Mouse (Mus musculus): ENCODE measurements around the gene Adrb1. TPM values are rescaled to one million over a fixed set of nuclear protein-coding genes. Genes with fewer than 3 reads are reported as not detected.
A peak's percentile ranks its signal among the peaks of the same experiment; 100 is the strongest.

Adrb1 gene
- polyA plus RNA-seq, 1 experiment, result 0.60 TPM

- H3ac ChIP-seq (ENCODE audit: control insufficient read depth, insufficient read length), result no peak overlapping the region
- H3K36me3 ChIP-seq (ENCODE audit: control insufficient read depth, insufficient read depth), result no peaks in the 10 kb centered on the region
- TF ChIP-seq MYOD1 (IDR thresholded peaks at IDR 0.05; ENCODE audit: control insufficient read depth in 1 of 3, insufficient read length in 2 of 3, low read depth in 2 of 3), result no peak
- TF ChIP-seq REST (IDR thresholded peaks at IDR 0.05; ENCODE audit: insufficient read depth, insufficient read length), result no peak
- no peak for TF ChIP-seq TCF12 (IDR thresholded peaks at IDR 0.05; ENCODE audit: insufficient read depth, poor library complexity, severe bottlenecking)
- TF ChIP-seq TCF3 (IDR thresholded peaks at IDR 0.05; ENCODE audit: insufficient read length, low read depth), result no peak
- TF ChIP-seq CEBPB (IDR thresholded peaks at IDR 0.05; ENCODE audit: insufficient read depth, poor library complexity, severe bottlenecking), result no peak
- TF ChIP-seq E2F4 (IDR thresholded peaks at IDR 0.05; ENCODE audit: insufficient read depth), result no peak
- TF ChIP-seq USF1 (IDR thresholded peaks at IDR 0.05; ENCODE audit: low read depth), result no peak
- TF ChIP-seq MYOG (IDR thresholded peaks at IDR 0.05; ENCODE audit: control insufficient read depth in 1 of 3, insufficient read depth in 1 of 3, insufficient read length in 2 of 3, low read depth in 2 of 3), result no peak
- TF ChIP-seq POLR2AphosphoS2 (IDR thresholded peaks at IDR 0.05; ENCODE audit: insufficient read length, low read depth), result no peak
- TF ChIP-seq SRF (IDR thresholded peaks at IDR 0.05; ENCODE audit: control insufficient read depth, insufficient read length, low read depth), result no peak
- no peak for TF ChIP-seq POLR2A (IDR thresholded peaks at IDR 0.05; ENCODE audit: insufficient read length, low read depth)
- TF ChIP-seq MAX (IDR thresholded peaks at IDR 0.05; ENCODE audit: low read depth), result no peak
Observed at GRCm38 (mm10) chr19:56758311-56758710, 36.3 kb downstream of the Adrb1 start.

GRCm38 (mm10) chr19:56759740-56760139, 37.7 kb downstream of the Adrb1 start:
- TF ChIP-seq SRF (IDR thresholded peaks at IDR 0.05; ENCODE audit: control insufficient read depth, insufficient read length, low read depth) (no peak), MAX (IDR thresholded peaks at IDR 0.05; ENCODE audit: low read depth) (no peak)
- Histone ChIP-seq H3K4me3 (no peak overlapping the region), H3K4me2 (ENCODE audit: low read depth) (no peak overlapping the region), H3K79me2 (ENCODE audit: control insufficient read depth, insufficient read depth) (no peaks in the 10 kb centered on the region), H3K36me3 (ENCODE audit: control insufficient read depth, insufficient read depth) (no peaks in the 10 kb centered on the region), H3K27me3 (ENCODE audit: control insufficient read depth, insufficient read depth, insufficient read length) (no peaks in the 10 kb centered on the region), H3ac (ENCODE audit: control insufficient read depth, insufficient read length) (no peak overlapping the region)

More at GRCm38 (mm10) chr19:56758311-56758710, 36.3 kb downstream of the Adrb1 start:
- no peak overlapping the region for H3K4me3 ChIP-seq
- H3K79me2 ChIP-seq (ENCODE audit: control insufficient read depth, insufficient read depth), result no peaks in the 10 kb centered on the region
- no peaks in the 10 kb centered on the region for H3K27me3 ChIP-seq (ENCODE audit: control insufficient read depth, insufficient read depth, insufficient read length)
- H3K4me2 ChIP-seq (ENCODE audit: low read depth), result no peak overlapping the region

GRCm38 (mm10) chr19:56760306-56760940, 38.4 kb downstream of the Adrb1 start:
- Histone ChIP-seq H3K27me3 (ENCODE audit: control insufficient read depth, insufficient read depth, insufficient read length) (no peaks in the 10 kb centered on the region), H3K4me2 (ENCODE audit: low read depth) (no peak overlapping the region), H3K4me3 (no peak overlapping the region), H3K79me2 (ENCODE audit: control insufficient read depth, insufficient read depth) (no peaks in the 10 kb centered on the region), H3K36me3 (ENCODE audit: control insufficient read depth, insufficient read depth) (no peaks in the 10 kb centered on the region), H3ac (ENCODE audit: control insufficient read depth, insufficient read length) (no peak overlapping the region)
- TF ChIP-seq USF1 (IDR thresholded peaks at IDR 0.05; ENCODE audit: low read depth), result peak; percentile 52
- TF ChIP-seq POLR2A (IDR thresholded peaks at IDR 0.05; ENCODE audit: insufficient read length, low read depth), result no peak

GRCm38 (mm10) chr19:56761096-56761495, 39.1 kb downstream of the Adrb1 start:
- Histone ChIP-seq H3K4me3 (no peak overlapping the region), H3K27me3 (ENCODE audit: control insufficient read depth, insufficient read depth, insufficient read length) (no peaks in the 10 kb centered on the region), H3K36me3 (ENCODE audit: control insufficient read depth, insufficient read depth) (no peaks in the 10 kb centered on the region), H3ac (ENCODE audit: control insufficient read depth, insufficient read length) (no peak overlapping the region), H3K4me2 (ENCODE audit: low read depth) (no peak overlapping the region), H3K79me2 (ENCODE audit: control insufficient read depth, insufficient read depth) (no peaks in the 10 kb centered on the region)
- TF ChIP-seq TCF3 (IDR thresholded peaks at IDR 0.05; ENCODE audit: insufficient read length, low read depth) (no peak), SRF (IDR thresholded peaks at IDR 0.05; ENCODE audit: control insufficient read depth, insufficient read length, low read depth) (no peak), POLR2A (IDR thresholded peaks at IDR 0.05; ENCODE audit: insufficient read length, low read depth) (no peak), TCF12 (IDR thresholded peaks at IDR 0.05; ENCODE audit: insufficient read depth, poor library complexity, severe bottlenecking) (no peak), MAX (IDR thresholded peaks at IDR 0.05; ENCODE audit: low read depth) (no peak), CEBPB (IDR thresholded peaks at IDR 0.05; ENCODE audit: insufficient read depth, poor library complexity, severe bottlenecking) (no peak)

GRCm38 (mm10) chr19:56761727-56762126, 39.7 kb downstream of the Adrb1 start:
- Histone ChIP-seq H3K4me2 (ENCODE audit: low read depth) (no peak overlapping the region), H3K36me3 (ENCODE audit: control insufficient read depth, insufficient read depth) (no peaks in the 10 kb centered on the region), H3K27me3 (ENCODE audit: control insufficient read depth, insufficient read depth, insufficient read length) (no peaks in the 10 kb centered on the region), H3ac (ENCODE audit: control insufficient read depth, insufficient read length) (no peak overlapping the region), H3K4me3 (no peak overlapping the region), H3K79me2 (ENCODE audit: control insufficient read depth, insufficient read depth) (no peaks in the 10 kb centered on the region)
- TF ChIP-seq USF1 (IDR thresholded peaks at IDR 0.05; ENCODE audit: low read depth) (peak; percentile 17), MYOD1 (IDR thresholded peaks at IDR 0.05; ENCODE audit: control insufficient read depth in 1 of 3, insufficient read length in 2 of 3, low read depth in 2 of 3) (no peak), CEBPB (IDR thresholded peaks at IDR 0.05; ENCODE audit: insufficient read depth, poor library complexity, severe bottlenecking) (no peak), MAX (IDR thresholded peaks at IDR 0.05; ENCODE audit: low read depth) (no peak), REST (IDR thresholded peaks at IDR 0.05; ENCODE audit: insufficient read depth, insufficient read length) (no peak), SRF (IDR thresholded peaks at IDR 0.05; ENCODE audit: control insufficient read depth, insufficient read length, low read depth) (no peak), MYOG (IDR thresholded peaks at IDR 0.05; ENCODE audit: control insufficient read depth in 1 of 3, insufficient read depth in 1 of 3, insufficient read length in 2 of 3, low read depth in 2 of 3) (no peak)

Data from myocyte (in vitro differentiated cells).